Mouse (Mus musculus) embryo, embryonic 11 days (tissue): ENCODE data around the gene Pxmp4.
A peak's percentile ranks its signal among the peaks of the same experiment; 100 is the strongest.

ENCODE experiments used
- DNase-seq: peaks from one replicate; pipeline ENCODE4 v3.0.0-alpha.2; 2015

Gene Pxmp4

GRCm38 (mm10) chr2:154570666-154571065, 32.8 kb downstream of the Pxmp4 start:
- DNase-seq = no peak

DNA sequence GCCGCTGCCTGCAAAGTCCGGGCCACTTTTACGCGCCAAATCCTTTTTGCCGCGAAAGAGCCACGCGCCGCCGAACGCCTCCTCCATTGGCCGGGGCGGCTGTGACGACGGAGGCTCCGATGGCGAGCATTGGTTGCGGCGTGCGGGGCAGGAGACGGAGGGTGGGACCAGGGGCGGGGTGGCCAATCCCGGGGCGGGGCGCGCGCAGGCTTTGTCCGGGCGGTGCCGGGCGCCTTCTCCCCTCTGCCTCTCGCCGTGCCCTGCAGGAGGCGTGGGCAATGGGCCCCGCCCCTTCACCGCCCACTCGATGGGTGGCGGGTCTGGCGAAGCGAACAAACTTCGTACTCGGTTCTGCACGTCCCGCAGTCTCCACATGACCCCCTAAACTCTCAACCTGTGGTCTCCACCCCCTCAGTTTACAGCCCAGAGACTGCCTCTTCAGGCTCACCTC, 33.6 kb downstream of the Pxmp4 start, which contains the start of gene E2f1:
TSS of gene E2f1 (minus strand) at position 57 of the 451 bp plus-strand sequence.
- peak; percentile 99 for DNase-seq

DNA sequence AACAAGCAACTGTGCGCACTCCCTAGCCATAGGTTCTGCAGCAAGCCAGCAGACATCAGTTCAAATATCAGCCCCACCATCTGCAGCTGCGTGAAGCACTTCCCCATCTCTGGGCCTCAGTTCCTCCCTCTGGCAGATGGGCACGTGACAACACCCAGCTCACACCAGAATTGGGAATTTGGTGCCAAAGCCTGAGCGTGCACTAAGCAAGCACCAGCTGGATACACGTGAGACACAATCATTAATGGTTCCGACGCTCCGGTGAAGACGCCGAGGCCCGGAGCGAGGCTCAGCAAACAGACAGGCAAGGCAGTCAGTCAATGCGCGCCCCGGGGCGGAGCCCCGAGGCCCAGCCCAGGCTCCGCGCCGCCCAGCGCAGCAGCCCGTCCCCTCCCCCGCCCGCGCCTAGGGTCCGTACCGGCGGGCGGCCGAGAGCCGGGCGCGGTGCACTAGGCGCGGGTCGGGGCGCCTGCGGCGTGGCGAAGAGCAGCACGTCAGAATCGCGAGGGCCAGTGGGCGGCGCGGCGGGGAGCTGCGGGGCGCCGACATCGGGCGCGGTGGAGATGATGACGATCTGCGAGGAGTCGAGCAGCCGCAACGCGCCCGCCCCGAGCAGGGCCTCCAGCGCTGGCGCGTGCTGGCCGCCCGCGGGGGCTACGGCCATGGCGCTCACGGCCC, 34.3 kb downstream of the Pxmp4 start:
- DNase-seq = peak; percentile 86

GRCm38 (mm10) chr2:154568329-154569070, 35.0 kb downstream of the Pxmp4 start:
- DNase-seq = peak; percentile 57

DNA sequence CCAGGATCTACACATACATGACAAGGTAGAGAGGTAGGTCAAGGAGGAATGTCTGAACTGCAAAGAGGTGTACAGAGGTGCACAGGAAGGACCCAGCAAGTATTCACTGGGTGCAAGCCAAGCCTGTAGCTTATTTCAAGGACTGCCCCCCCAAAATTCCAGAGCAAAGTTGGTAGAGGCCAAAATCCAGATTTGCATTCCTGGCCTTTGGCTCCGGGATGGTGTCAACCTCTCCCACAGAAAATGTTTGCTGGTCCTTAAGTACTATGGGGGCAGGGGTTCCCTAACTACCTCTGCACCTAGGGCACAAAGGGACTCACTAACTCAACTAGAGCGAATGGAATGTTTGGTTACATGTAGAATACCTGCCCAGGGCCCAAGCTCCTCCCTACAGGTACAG, 35.7 kb downstream of the Pxmp4 start:
- DNase-seq = no peak

GRCm38 (mm10) chr2:154566641-154567040, 36.9 kb downstream of the Pxmp4 start:
- no peak for DNase-seq

DNA sequence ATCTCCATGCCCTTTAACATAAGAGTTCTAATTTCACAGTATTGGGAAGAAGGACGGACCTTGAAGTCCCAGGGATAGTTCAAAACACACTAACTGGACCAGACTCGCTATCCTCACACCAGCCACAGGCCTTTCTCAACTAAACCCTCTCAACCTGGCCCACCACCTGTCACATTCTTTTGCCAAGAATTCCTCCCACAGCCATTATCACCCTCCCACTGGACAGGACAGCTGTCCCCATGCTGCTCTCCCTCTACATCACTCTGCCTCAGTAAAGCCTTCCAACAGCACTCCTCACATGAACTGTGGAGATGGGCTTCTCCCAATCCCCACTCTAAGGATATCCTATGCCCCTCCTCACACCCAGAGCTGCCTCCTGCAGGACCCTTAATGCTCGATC, 37.9 kb downstream of the Pxmp4 start:
- DNase-seq = no peak

GRCm38 (mm10) chr2:154563612-154564170, 39.8 kb downstream of the Pxmp4 start:
- DNase-seq = no peak

DNA sequence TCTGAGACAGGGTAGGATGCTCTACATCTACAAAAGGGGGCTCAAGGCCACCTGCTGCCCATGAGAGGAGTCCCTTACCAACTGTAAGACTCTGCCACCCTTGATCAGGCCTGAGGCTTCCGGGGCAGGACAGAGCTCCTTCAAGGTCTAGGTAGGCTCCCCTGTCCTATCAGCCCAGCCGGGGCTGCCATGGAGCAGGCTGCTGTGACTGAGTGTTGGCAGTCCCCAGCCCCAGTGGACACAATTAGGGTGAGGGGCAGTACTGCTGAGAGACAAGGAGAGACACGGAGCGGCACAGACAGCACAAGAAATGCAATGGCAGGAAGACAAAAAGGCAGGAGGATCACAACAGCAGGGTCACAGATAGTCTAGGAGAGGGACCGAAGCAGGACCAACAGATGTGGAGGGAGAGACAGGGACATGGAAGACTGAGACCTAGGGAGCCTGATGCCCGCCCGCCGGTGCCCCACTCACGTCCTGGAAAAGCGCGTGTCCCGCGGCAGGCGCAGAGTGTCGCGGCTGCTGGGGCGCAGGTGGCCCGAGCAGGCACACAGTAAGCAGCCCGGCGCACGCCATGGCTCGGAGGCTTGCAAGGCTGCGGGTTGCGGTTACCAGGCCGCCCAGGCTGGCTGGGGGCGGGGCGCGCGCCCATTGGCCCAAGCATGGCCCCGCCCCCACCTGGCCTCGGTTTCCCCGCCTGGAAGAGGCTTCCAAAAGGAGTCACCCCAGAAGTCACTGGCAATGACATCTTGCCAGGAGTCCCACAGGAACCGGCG, 45.1 kb downstream of the Pxmp4 start, which contains the start of gene Necab3:
TSS of gene Necab3 (minus strand) at position 627 of the 776 bp plus-strand sequence.
- peak; percentile 75 for DNase-seq

- DNase-seq = no peak
Measured at GRCm38 (mm10) chr2:154557184-154557832, 46.2 kb downstream of the Pxmp4 start.

GRCm38 (mm10) chr2:154555235-154555634, 48.3 kb downstream of the Pxmp4 start:
- DNase-seq = no peak

DNA sequence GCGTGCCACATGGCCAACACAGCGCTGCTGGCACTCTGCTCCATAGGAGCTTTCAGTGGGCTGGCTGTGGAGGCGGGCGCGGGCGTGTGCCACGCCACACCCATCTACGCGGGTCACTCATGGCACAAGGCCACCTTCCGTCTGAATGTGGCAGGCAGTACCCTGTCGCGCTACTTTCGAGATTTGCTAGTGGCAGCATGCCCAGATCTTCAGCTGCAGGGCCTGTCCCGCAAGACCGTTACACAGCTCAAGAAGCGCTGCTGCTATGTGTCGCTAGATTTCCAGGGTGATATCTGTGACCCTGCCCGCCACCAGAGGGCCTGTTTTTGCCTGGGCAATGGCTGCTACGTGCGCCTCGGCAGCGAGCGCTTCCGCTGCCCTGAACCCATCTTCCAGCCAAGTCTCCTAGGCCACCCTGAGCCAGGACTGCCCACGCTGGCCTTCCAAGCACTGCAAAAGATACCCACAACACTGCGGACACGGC, 51.0 kb downstream of the Pxmp4 start:
- DNase-seq = peak; percentile 75

- peak; percentile 56 for DNase-seq
Measured at GRCm38 (mm10) chr2:154551927-154552326, 51.6 kb downstream of the Pxmp4 start.

- DNase-seq = no peak
Measured at GRCm38 (mm10) chr2:154551476-154551875, 52.0 kb downstream of the Pxmp4 start, which contains the start of gene Actl10. Actl10 (plus strand) TSS chr2:154551776.

DNA sequence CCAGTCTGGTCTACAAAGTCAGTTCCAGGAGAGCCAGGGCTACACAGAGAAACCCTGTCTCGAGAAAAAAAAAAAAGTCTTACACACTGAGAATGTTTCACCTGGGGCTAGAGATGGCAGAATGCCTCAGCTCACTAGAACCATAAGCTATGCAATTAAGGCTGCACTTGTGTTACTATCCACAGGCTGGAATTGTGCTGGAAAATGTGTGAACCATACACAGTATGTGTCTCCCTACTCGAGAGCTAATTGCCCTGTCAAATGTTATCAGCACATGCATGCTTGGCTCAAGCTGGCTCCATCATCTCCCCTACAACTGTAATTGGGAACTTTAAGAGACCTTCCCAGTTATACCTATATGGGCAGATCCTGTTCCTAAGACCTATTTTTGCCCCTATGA, 52.6 kb downstream of the Pxmp4 start:
- DNase-seq = no peak

DNA sequence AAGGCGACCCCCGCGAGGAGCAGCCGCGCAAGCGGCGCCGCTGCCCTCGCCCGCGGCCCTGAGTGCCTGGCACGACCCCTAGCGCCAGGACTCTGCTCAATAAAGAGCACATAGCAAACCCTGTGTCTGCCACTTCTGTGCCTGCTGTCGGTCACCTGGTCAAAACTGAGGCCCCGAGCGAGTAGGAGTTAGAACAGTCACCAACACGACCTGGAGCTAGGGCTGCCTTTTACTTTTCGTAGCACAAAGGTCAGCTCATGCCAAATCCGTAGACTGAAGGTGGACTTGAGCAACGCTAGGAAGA, 53.7 kb downstream of the Pxmp4 start:
- DNase-seq = no peak

DNA sequence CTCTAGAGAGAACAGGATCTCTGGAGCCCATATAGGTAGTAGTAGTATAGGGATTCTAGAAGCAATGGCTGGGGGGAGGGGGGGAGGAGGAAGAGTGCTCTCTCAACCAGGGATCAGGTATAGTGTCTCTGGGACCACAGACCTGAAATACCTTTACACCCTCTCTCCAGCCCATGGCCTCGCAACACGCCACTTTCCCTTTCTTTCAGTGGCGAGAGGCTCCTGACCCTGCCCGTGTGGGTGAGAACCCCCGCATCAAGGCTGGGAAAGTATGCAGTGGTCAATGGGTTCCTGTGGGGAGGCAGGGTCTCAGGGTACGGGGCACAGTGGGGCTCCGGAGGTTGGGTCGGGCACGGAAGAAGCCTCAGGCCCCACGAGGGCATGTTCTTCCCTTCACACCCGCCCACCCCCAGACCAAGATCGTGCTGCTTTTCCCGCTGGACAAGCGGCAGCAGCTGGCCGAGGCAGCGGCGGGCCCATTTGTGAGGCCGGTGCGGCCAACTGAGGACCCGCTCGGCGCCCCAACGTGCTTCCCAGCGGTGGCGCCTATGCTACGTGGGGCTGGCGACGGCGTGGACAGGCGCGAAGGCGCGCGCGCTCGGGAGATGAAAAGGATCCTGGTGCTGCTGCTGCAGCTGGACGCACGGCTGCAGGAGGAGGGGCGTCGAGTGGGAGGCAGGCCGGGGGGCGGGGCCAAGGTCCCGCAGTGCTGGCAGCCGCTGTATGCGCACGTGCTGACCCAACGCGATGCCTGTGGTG, 54.2 kb downstream of the Pxmp4 start:
- DNase-seq = peak; percentile 92

DNA sequence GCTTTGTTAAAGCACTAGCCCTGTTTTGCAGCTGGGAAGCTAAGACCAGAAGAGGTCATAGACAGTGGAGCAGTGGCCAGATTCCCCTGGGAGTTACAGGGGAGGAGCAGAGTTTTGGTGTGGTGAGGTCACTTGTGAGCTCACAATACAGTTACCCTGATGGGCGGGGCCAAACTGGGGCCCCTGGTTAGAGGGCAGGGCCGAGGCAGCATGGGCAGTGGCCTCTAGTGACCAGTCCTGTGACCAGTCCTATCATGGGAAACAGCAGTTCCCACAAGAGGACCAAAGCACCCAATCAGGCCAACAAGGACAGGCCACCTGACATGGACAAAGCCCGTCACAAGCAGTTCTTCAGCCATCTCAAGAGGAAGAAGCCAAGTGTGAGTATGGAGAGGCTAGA, 54.8 kb downstream of the Pxmp4 start:
- DNase-seq = peak; percentile 59

DNA sequence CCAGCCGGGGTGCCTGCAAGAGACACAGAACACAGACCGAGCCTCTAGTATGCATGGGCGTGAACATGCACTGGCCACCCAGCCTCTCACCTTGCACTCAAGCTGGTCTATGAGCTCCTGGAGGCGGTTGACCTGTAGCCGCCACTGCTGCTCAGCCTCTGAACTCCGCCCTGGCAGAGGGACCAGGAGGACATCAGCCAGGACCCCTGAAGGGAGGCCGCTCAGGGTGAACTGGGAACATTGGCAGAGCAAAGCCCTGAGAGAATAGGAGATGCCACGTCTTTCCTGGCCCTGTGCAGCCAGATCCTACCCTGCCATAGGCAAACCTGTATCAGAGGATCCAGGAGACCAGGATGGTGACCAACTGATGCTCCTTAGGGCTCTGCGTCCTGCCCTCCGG, 56.8 kb downstream of the Pxmp4 start, which contains the start of gene 1700003F12Rik:
TSS of gene 1700003F12Rik (plus strand) at position 375 of the 400 bp plus-strand sequence.
- no peak for DNase-seq

DNA sequence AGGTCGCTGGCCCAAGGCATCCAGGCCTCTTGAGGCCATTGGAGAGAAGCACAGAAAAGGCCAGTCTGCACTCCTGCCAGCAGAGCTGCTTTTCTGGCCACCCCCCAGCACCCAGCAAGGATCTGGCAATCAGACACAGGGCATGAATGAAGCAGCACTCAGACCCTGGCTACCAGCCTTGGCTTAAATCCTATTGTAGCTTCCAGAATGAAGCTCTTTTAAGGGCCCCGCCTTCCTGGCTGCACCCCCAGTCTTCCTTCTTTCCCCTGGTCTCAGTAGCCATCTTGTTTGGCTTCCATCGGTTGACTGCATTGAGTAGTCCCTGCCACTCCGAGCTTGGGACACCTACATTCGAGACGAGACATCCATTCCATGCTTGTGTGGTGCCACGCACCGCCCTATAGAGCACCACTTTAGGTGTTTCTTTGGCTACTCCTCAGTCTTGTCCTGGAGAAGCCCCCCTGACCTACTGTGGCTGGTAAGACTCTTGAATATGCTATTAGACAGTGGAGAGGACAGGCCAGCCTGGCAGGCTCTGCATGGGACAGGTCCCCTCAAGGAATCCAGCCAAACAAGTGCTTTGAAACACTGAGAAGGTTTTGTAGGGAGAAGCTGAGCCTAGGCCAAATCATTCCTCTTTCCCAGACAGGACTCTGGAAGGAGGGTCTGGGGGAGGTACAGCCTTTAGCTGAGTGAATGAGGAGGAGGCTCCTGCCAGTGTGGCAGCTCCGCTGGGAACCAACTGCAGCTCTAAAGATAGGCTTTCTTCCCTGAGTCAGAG, 59.8 kb downstream of the Pxmp4 start:
- no peak for DNase-seq

- DNase-seq = no peak
Measured at GRCm38 (mm10) chr2:154541630-154542029, 61.9 kb downstream of the Pxmp4 start.
